Mouse (Mus musculus) CH12.LX (cell line): Measurements from ENCODE around the gene Zc2hc1b. TPM values are rescaled to one million over a fixed set of nuclear protein-coding genes. Genes with fewer than 3 reads are reported as not detected.

ENCODE experiments used
- DNase-seq: peaks from one replicate; pipeline ENCODE4 v3.0.0-alpha.2; 2013; ENCODE audit errors: extremely low read depth
- H3K27ac ChIP-seq: 2 replicates; pipeline ENCODE4 v1.5.1; 2012; ENCODE audit warnings: low read depth, mild to moderate bottlenecking, control low read depth, moderate library complexity; ENCODE audit not compliant: insufficient read depth
- H3K27me3 ChIP-seq: replicated peaks from 2 replicates; pipeline ENCODE3; 2012; ENCODE audit warnings: inconsistent platforms
- H3K36me3 ChIP-seq, 2 experiments: replicated peaks in 1 of 2; 2 replicates each; pipeline versions ENCODE3 to v1.6.1; 2012; ENCODE audit warnings: inconsistent platforms in 1 of 2, low read length in 1 of 2, mild to moderate bottlenecking in 1 of 2, mixed read lengths in 1 of 2, moderate library complexity in 1 of 2; ENCODE audit not compliant: control insufficient read depth in 1 of 2, insufficient read depth in 1 of 2
- H3K4me1 ChIP-seq, 2 experiments: 2 replicates each; pipeline ENCODE4 v1.6.1; 2012; ENCODE audit warnings: inconsistent platforms in 1 of 2, moderate library complexity in 1 of 2; ENCODE audit not compliant: insufficient read depth in 2 of 2, control insufficient read depth in 1 of 2
- H3K4me2 ChIP-seq: 2 replicates; pipeline ENCODE4 v1.6.1; 2012; ENCODE audit warnings: low read depth, mild to moderate bottlenecking, control low read depth; ENCODE audit not compliant: poor library complexity, insufficient read depth, severe bottlenecking
- H3K4me3 ChIP-seq, 3 experiments: fragments of 150-350 bp in 1 of 3; sonication (generic) in 1 of 3; replicated peaks in 1 of 3; 2 replicates each; pipeline versions ENCODE3 to v1.5.1; 2011 to 2012; ENCODE audit warnings: low read depth in 2 of 3, low read length in 2 of 3, mild to moderate bottlenecking in 2 of 3, moderate library complexity in 2 of 3, control low read depth in 1 of 3, improper control_type of control experiment in 1 of 3, inconsistent platforms in 1 of 3, mixed read lengths in 1 of 3; ENCODE audit not compliant: poor library complexity in 1 of 3
- H3K79me2 ChIP-seq: replicated peaks from 2 replicates; pipeline ENCODE4 v1.6.1; 2012; ENCODE audit warnings: mild to moderate bottlenecking, moderate library complexity; ENCODE audit not compliant: control insufficient read depth, poor library complexity, insufficient read depth, severe bottlenecking; ENCODE audit errors: extremely low read depth
- H3K9ac ChIP-seq: 2 replicates; pipeline ENCODE4 v1.6.1; 2012; ENCODE audit warnings: low read depth, mild to moderate bottlenecking, control low read depth, moderate library complexity; ENCODE audit not compliant: insufficient read depth
- H3K9me3 ChIP-seq: replicated peaks from 2 replicates; pipeline ENCODE3; 2012; ENCODE audit warnings: low read length, inconsistent platforms, mixed read lengths
- BHLHE40 ChIP-seq: IDR thresholded peaks from 2 replicates; pipeline ENCODE4 v1.6.1; 2011; ENCODE audit warnings: mild to moderate bottlenecking, low read depth, low read length, improper control_type of control experiment
- CHD2 ChIP-seq: IDR thresholded peaks from 2 replicates; pipeline ENCODE4 v1.6.1; 2011; ENCODE audit warnings: low read length, improper control_type of control experiment
- EP300 ChIP-seq: IDR thresholded peaks from 2 replicates; pipeline ENCODE4 v1.6.1; 2011; ENCODE audit warnings: low read length, improper control_type of control experiment
- ETS1 ChIP-seq: conservative IDR thresholded peaks from 2 replicates; pipeline ENCODE4 v1.6.1; 2012; ENCODE audit warnings: low read depth, mild to moderate bottlenecking, inconsistent platforms, low read length, improper control_type of control experiment, moderate library complexity
- GABPA ChIP-seq: IDR thresholded peaks from 2 replicates; pipeline ENCODE4 v1.6.1; 2012; ENCODE audit warnings: low read depth, low read length, improper control_type of control experiment, inconsistent platforms; ENCODE audit not compliant: insufficient replicate concordance
- HCFC1 ChIP-seq: IDR thresholded peaks from 2 replicates; pipeline ENCODE4 v1.6.1; 2012; ENCODE audit warnings: low read depth, mild to moderate bottlenecking, inconsistent platforms, low read length, improper control_type of control experiment
- IRF4 ChIP-seq: IDR thresholded peaks from 2 replicates; pipeline ENCODE4 v1.6.1; 2014; ENCODE audit warnings: low read depth, mild to moderate bottlenecking, inconsistent platforms, low read length, improper control_type of control experiment
- JUN ChIP-seq: IDR thresholded peaks from 2 replicates; pipeline ENCODE4 v1.6.1; 2011; ENCODE audit warnings: low read depth, mild to moderate bottlenecking, low read length, improper control_type of control experiment, moderate library complexity; ENCODE audit not compliant: insufficient read depth
- JUND ChIP-seq: conservative IDR thresholded peaks from 2 replicates; pipeline ENCODE4 v1.6.1; 2011; ENCODE audit warnings: low read depth, low read length, improper control_type of control experiment
- MAX ChIP-seq: IDR thresholded peaks from 2 replicates; pipeline ENCODE4 v1.6.1; 2011; ENCODE audit warnings: low read length, improper control_type of control experiment
- MAZ ChIP-seq: IDR thresholded peaks from 2 replicates; pipeline ENCODE4 v1.6.1; 2012; ENCODE audit warnings: low read depth, mild to moderate bottlenecking, inconsistent platforms, low read length, improper control_type of control experiment, moderate library complexity
- MYC ChIP-seq: IDR thresholded peaks from 2 replicates; pipeline ENCODE4 v1.6.1; 2011; ENCODE audit warnings: low read depth, mild to moderate bottlenecking, improper control_type of control experiment, low read length
- NELFE ChIP-seq: IDR thresholded peaks from 2 replicates; pipeline ENCODE4 v1.6.1; 2011; ENCODE audit warnings: low read depth, low read length, improper control_type of control experiment
- NRF1 ChIP-seq: IDR thresholded peaks from 2 replicates; pipeline ENCODE4 v1.6.1; 2014; ENCODE audit warnings: low read depth, mild to moderate bottlenecking, inconsistent platforms, low read length, improper control_type of control experiment, moderate library complexity
- PAX5 ChIP-seq: IDR thresholded peaks from 2 replicates; pipeline ENCODE4 v1.6.1; 2012; ENCODE audit warnings: low read length, inconsistent platforms, mixed read lengths
- POLR2A ChIP-seq: IDR thresholded peaks from 2 replicates; pipeline ENCODE4 v1.6.1; 2011; ENCODE audit warnings: low read depth, mild to moderate bottlenecking, improper control_type of control experiment, low read length
- POLR2AphosphoS2 ChIP-seq: IDR thresholded peaks from 2 replicates; pipeline ENCODE4 v1.6.1; 2011; ENCODE audit warnings: low read depth, low read length, improper control_type of control experiment
- RCOR1 ChIP-seq: conservative IDR thresholded peaks from 2 replicates; pipeline ENCODE4 v1.6.1; 2012; ENCODE audit warnings: low read depth, mild to moderate bottlenecking, inconsistent platforms, low read length, improper control_type of control experiment
- SIN3A ChIP-seq: IDR thresholded peaks from 2 replicates; pipeline ENCODE4 v1.6.1; 2012; ENCODE audit warnings: low read length, improper control_type of control experiment, inconsistent platforms
- SMC3 ChIP-seq: IDR thresholded peaks from 2 replicates; pipeline ENCODE4 v1.6.1; 2011; ENCODE audit warnings: low read depth, low read length, improper control_type of control experiment
- TBP ChIP-seq: conservative IDR thresholded peaks from 2 replicates; pipeline ENCODE4 v1.6.1; 2011; ENCODE audit warnings: low read depth, low read length, improper control_type of control experiment
- USF1 ChIP-seq: IDR thresholded peaks from 2 replicates; pipeline ENCODE4 v1.6.1; 2014; ENCODE audit warnings: low read depth, mild to moderate bottlenecking, inconsistent platforms, low read length, improper control_type of control experiment
- USF2 ChIP-seq: conservative IDR thresholded peaks from 2 replicates; pipeline ENCODE4 v1.6.1; 2011; ENCODE audit warnings: low read depth, low read length, improper control_type of control experiment
- ZMIZ1 ChIP-seq: IDR thresholded peaks from 2 replicates; pipeline ENCODE4 v1.6.1; 2012; ENCODE audit warnings: low read depth, mild to moderate bottlenecking, inconsistent platforms, low read length, improper control_type of control experiment
- ZNF384 ChIP-seq: IDR thresholded peaks from 2 replicates; pipeline ENCODE4 v1.6.1; 2012; ENCODE audit warnings: low read depth, low read length, improper control_type of control experiment, inconsistent platforms
- dilution Hi-C: fragments of 300-500 bp; cut with MboI; formaldehyde crosslinking; loops from 2 replicates; pipeline ENCODE4 v1.14.3; 2020; ENCODE audit warnings: low sequenced_read_pairs; ENCODE audit not compliant: extremely low pct_unique_long_range_greater_than_20kb, extremely low pct_ligation_motif_present
- in situ Hi-C: fragments of 300-500 bp; cut with MboI; formaldehyde crosslinking; loops from 3 replicates; pipeline ENCODE4 v1.14.3; 2019; ENCODE audit warnings: low sequenced_read_pairs, low pct_ligation_motif_present, low pct_unique_long_range_greater_than_20kb, mixed read lengths
- polyA plus RNA-seq: library from polyadenylated mRNA; unstranded; fragments of >175 nt; gene quantifications from 2 replicates; pipeline ENCODE4 v1.2.1, GENCODE M21; 2012; ENCODE audit warnings: low read depth; ENCODE audit not compliant: insufficient read length
- total RNA-seq, 2 experiments: library from RNA; depleted of rRNA; stranded (reverse); fragments of 300-350 nt in 1 of 2; fragments of >200 nt in 1 of 2; gene quantifications; 2 replicates each; pipeline ENCODE4 v1.2.3; 2012 to 2014

Zc2hc1b gene
- total and polyA plus RNA-seq, 3 experiments: not detected

DNA sequence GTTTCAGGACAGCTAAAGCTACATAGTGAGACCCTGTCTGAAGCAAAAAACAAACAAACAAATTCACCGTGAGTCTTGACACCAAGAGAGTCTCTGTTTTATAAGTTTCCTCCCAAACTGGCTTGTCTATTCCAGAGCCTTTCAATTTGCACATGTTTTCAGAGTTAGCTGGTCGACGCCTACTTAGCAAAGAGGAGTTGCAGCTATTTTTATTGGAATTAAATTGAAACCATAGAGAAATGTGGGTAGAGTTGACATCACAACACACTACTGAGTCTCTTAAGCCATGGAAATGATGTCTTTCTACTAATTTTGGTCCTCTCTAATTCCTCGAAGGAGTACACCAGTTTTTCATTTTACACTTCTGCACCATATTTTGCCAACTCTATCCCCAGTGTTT lies 16.9 kb downstream of the Zc2hc1b start:
- H3K27ac ChIP-seq: no peak overlapping the region
- in situ Hi-C loops: no loop called here
- H3K4me3 ChIP-seq: no peak overlapping the region
- H3K36me3 ChIP-seq: no peaks in the 10 kb centered on the region
- TF ChIP-seq ZNF384 (no peak), GABPA (no peak), BHLHE40 (no peak), CHD2 (no peak), SMC3 (no peak), SIN3A (no peak), IRF4 (no peak), MYC (no peak), PAX5 (no peak), NRF1 (no peak), POLR2A (no peak), MAX (no peak), USF2 (no peak)
- peaks cover 4% of the 10 kb centered on the region for H3K9me3 ChIP-seq
- dilution Hi-C loops: no loop called here
- no peaks in the 10 kb centered on the region for H3K27me3 ChIP-seq
- H3K4me1 ChIP-seq: no peaks in the 10 kb centered on the region
- DNase-seq: no peak
- no peaks in the 10 kb centered on the region for H3K79me2 ChIP-seq
- no peak overlapping the region for H3K4me2 ChIP-seq
- H3K9ac ChIP-seq: no peak overlapping the region

DNA sequence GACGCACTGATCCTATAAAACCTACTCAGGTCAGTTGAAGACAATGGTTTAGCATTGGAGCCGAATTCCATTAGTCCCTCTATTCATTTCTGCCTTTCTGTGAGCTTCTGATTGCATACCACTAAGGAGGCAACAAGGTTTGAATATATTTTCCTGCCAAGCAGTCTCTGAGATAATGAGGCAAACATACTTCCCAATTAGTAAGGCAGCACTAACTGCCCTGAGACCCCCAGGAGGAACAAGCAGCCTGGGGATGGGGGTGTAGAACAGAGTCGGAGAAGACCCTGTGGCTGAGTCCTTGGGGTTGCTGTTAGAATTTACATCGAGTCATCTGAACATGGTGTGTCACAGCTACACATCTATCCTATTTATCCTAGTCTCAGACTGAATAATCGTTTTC lies 22.4 kb downstream of the Zc2hc1b start:
- no peaks in the 10 kb centered on the region for H3K36me3 ChIP-seq
- no peaks in the 10 kb centered on the region for H3K4me1 ChIP-seq
- no peak overlapping the region for H3K4me3 ChIP-seq
- H3K79me2 ChIP-seq: no peaks in the 10 kb centered on the region
- no peak for DNase-seq
- no peak overlapping the region for H3K27ac ChIP-seq
- H3K9me3 ChIP-seq: no peaks in the 10 kb centered on the region
- in situ Hi-C loops: no loop called here
- H3K27me3 ChIP-seq: no peaks in the 10 kb centered on the region
- no peak overlapping the region for H3K4me2 ChIP-seq
- dilution Hi-C loops: no loop called here
- no peak for TF ChIP-seq USF2
- TF ChIP-seq GABPA: no peak
- no peak for TF ChIP-seq JUN
- no peak overlapping the region for H3K9ac ChIP-seq

DNA sequence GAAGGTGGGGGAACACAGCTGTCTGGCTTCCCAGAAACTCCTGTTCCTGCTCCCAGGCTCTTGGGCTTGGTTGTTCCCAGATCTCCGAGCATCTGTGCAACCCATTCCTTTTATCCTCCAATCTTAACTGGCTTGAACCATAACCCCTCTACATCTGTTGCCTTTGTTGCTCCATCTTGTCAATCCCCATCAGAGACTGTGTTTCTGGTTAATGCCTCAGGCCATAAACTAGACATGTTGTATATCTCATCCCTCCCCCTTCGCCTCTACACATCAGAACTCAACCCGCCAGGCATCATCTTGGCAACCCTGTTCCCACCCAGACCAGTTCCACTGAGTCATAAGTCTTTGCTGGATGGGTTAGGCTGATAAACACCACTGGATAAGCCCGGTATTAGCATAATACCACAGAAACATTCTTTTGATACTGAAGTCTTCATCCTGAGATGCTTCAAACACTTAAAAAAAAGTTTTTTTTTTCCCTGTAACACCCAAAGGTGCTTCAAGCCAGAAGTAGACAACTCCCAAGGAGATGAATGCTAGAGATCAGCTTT lies 24.9 kb downstream of the Zc2hc1b start:
- TF ChIP-seq CHD2: no peak
- no peak for TF ChIP-seq EP300
- no peak for TF ChIP-seq SMC3
- no peak for TF ChIP-seq JUND
- TF ChIP-seq POLR2AphosphoS2: no peak
- TF ChIP-seq RCOR1: no peak
- no peak for TF ChIP-seq NRF1
- TF ChIP-seq POLR2A: no peak
- TF ChIP-seq USF1: no peak
- TF ChIP-seq ETS1: no peak
- TF ChIP-seq TBP: no peak
- TF ChIP-seq PAX5: no peak
- TF ChIP-seq HCFC1: no peak
- no peak for TF ChIP-seq GABPA
- no peak for TF ChIP-seq IRF4
- no peak for TF ChIP-seq NELFE
- no peak for TF ChIP-seq ZMIZ1
- TF ChIP-seq USF2: no peak
- TF ChIP-seq MAZ: no peak
- dilution Hi-C loops: no loop called here
- Histone ChIP-seq H3K36me3 (no peaks in the 10 kb centered on the region), H3K27me3 (no peaks in the 10 kb centered on the region), H3K4me3 (no peak overlapping the region), H3K9me3 (no peaks in the 10 kb centered on the region), H3K4me1 (peaks cover 0 to 8% of the 10 kb centered on the region in 2 experiments; a peak in 2 of 4 replicates), H3K27ac (no peak overlapping the region), H3K9ac (no peak overlapping the region), H3K4me2 (no peak overlapping the region), H3K79me2 (no peaks in the 10 kb centered on the region)
- DNase-seq: no peak
- in situ Hi-C loops: no loop called here
